Mouse (Mus musculus) cortical plate, adult 2 months (tissue): ENCODE data around the gene Slc4a2. TPM values are rescaled to one million over a fixed set of nuclear protein-coding genes. Genes with fewer than 3 reads are reported as not detected.

Experiments
- H3K27ac ChIP-seq: fragments of 200-500 bp; 2 replicates; pipeline ENCODE4 v1.5.1; 2012; ENCODE audit warnings: low read length, control low read depth, inconsistent platforms; ENCODE audit not compliant: insufficient read depth
- H3K4me1 ChIP-seq: fragments of 200-500 bp; 2 replicates; pipeline ENCODE4 v1.6.1; 2011; ENCODE audit warnings: low read length; ENCODE audit not compliant: control insufficient read depth, insufficient read depth
- H3K4me3 ChIP-seq: fragments of 200-500 bp; 2 replicates; pipeline ENCODE4 v1.5.1; 2011; ENCODE audit warnings: mild to moderate bottlenecking, low read length, control low read depth; ENCODE audit not compliant: insufficient read depth
- CTCF ChIP-seq: fragments of 200-500 bp; IDR thresholded peaks from 2 replicates; pipeline ENCODE4 v1.5.1; 2011; ENCODE audit warnings: mild to moderate bottlenecking, control low read depth, low read length; ENCODE audit not compliant: insufficient read depth; ENCODE audit errors: extremely low read depth
- POLR2A ChIP-seq: fragments of 200-500 bp; IDR thresholded peaks from 2 replicates; pipeline ENCODE4 v1.6.1; 2011; ENCODE audit warnings: mild to moderate bottlenecking, low read length, control low read depth; ENCODE audit not compliant: insufficient read depth; ENCODE audit errors: extremely low read depth
- polyA plus RNA-seq: library from polyadenylated mRNA; depleted of rRNA; stranded (reverse); fragments of >200 nt; gene quantifications from 2 replicates; pipeline ENCODE4 v1.2.3, GENCODE M21; 2012; rRNA removed

Slc4a2 gene
- 36.5 and 39.9 TPM in 2 replicates for polyA plus RNA-seq

GRCm38 (mm10) chr5:24423129-24424003, at the start of gene Slc4a2, which contains the start of gene Cdk5:
Gene Slc4a2, plus strand, starts transcription at chr5:24423837.
Gene Cdk5, minus strand, starts transcription at chr5:24423530.
- H3K4me1 ChIP-seq, result 0 out of 2 replicates have a peak, but pooled peaks cover 1% of the 10 kb centered on the region
- peak within 1 kb of the TSS; percentile 93 for H3K27ac ChIP-seq
- TF ChIP-seq CTCF (no peak), POLR2A (peak; percentile 71)
- peak within 1 kb of the TSS; percentile 83 for H3K4me3 ChIP-seq

GRCm38 (mm10) chr5:24374216-24374615, 49.4 kb upstream of the Slc4a2 start:
- H3K4me3 ChIP-seq, result no peak overlapping the region
- no peak for TF ChIP-seq CTCF
- TF ChIP-seq POLR2A, result no peak

GRCm38 (mm10) chr5:24374666-24375328, 48.8 kb upstream of the Slc4a2 start:
- TF ChIP-seq POLR2A (no peak), CTCF (no peak)
- peaks cover 5% of the 10 kb centered on the region; the same call in 1 of the 2 replicates for H3K4me1 ChIP-seq
- no peak overlapping the region for H3K27ac ChIP-seq
- H3K4me3 ChIP-seq, result no peak overlapping the region

More at GRCm38 (mm10) chr5:24374216-24374615, 49.4 kb upstream of the Slc4a2 start:
- Histone ChIP-seq H3K4me1 (peaks cover 3% of the 10 kb centered on the region; the same call in 1 of the 2 replicates), H3K27ac (no peak overlapping the region)

- no peak for TF ChIP-seq POLR2A
- no peak for TF ChIP-seq CTCF
- Histone ChIP-seq H3K4me3 (no peak overlapping the region), H3K27ac (no peak overlapping the region), H3K4me1 (peaks cover 6% of the 10 kb centered on the region; the same call in 1 of the 2 replicates)
These were observed 44.9 kb upstream of the Slc4a2 start for GRCm38 (mm10) chr5:24378700-24379099.

- TF ChIP-seq CTCF (no peak), POLR2A (no peak)
- H3K4me1 ChIP-seq, result peaks cover 6% of the 10 kb centered on the region; the same call in 1 of the 2 replicates
- H3K4me3 ChIP-seq, result no peak overlapping the region
- no peak overlapping the region for H3K27ac ChIP-seq
These were observed 44.1 kb upstream of the Slc4a2 start for GRCm38 (mm10) chr5:24379501-24379900.

GRCm38 (mm10) chr5:24380499-24380898, 43.1 kb upstream of the Slc4a2 start:
- TF ChIP-seq POLR2A (no peak), CTCF (no peak)
- H3K4me3 ChIP-seq, result no peak overlapping the region

GRCm38 (mm10) chr5:24381486-24381885, 42.2 kb upstream of the Slc4a2 start:
- 0 out of 2 replicates have a peak, but pooled peaks cover 3% of the 10 kb centered on the region for H3K4me1 ChIP-seq
- no peak overlapping the region for H3K4me3 ChIP-seq
- H3K27ac ChIP-seq, result no peak overlapping the region
- TF ChIP-seq POLR2A (no peak), CTCF (no peak)

More at GRCm38 (mm10) chr5:24380499-24380898, 43.1 kb upstream of the Slc4a2 start:
- Histone ChIP-seq H3K4me1 (0 out of 2 replicates have a peak, but pooled peaks cover 3% of the 10 kb centered on the region), H3K27ac (no peak overlapping the region)

GRCm38 (mm10) chr5:24381988-24382387, 41.6 kb upstream of the Slc4a2 start:
- Histone ChIP-seq H3K4me3 (no peak overlapping the region), H3K27ac (no peak overlapping the region), H3K4me1 (0 out of 2 replicates have a peak, but pooled peaks cover 3% of the 10 kb centered on the region)
- TF ChIP-seq CTCF (no peak), POLR2A (no peak)

- Histone ChIP-seq H3K27ac (0 out of 2 replicates have a peak overlapping the region, but pooled peaks have one; percentile 1), H3K4me1 (peaks cover 6% of the 10 kb centered on the region; the same call in 1 of the 2 replicates), H3K4me3 (peak overlapping the region; percentile 49)
- TF ChIP-seq CTCF (peak; percentile 29; the same call in 1 of the 2 replicates), POLR2A (no peak)
These were observed 40.4 kb upstream of the Slc4a2 start for GRCm38 (mm10) chr5:24383026-24383859.
